Mouse (Mus musculus) thymus, adult 2 months (tissue): ENCODE measurements around the gene Commd3. TPM values are rescaled to one million over a fixed set of nuclear protein-coding genes. Genes with fewer than 3 reads are reported as not detected.

Experiments
- DNase-seq: peaks from one replicate; pipeline ENCODE4 v3.0.0; 2021
- H3K27ac ChIP-seq: fragments of 200-500 bp; 2 replicates; pipeline ENCODE4 v1.5.1; 2012; ENCODE audit warnings: low read length, control low read depth; ENCODE audit not compliant: control insufficient read depth, insufficient read depth
- H3K27me3 ChIP-seq: fragments of 200-500 bp; 2 replicates; pipeline ENCODE4 v1.6.1; 2012; ENCODE audit warnings: mild to moderate bottlenecking, low read length, moderate library complexity, mixed read lengths; ENCODE audit not compliant: control insufficient read depth, insufficient read depth
- H3K36me3 ChIP-seq: fragments of 200-500 bp; 2 replicates; pipeline ENCODE4 v1.6.1; 2012; ENCODE audit warnings: mild to moderate bottlenecking, low read length, moderate library complexity; ENCODE audit not compliant: control insufficient read depth, insufficient read depth
- H3K4me1 ChIP-seq: fragments of 200-500 bp; replicated peaks from 2 replicates; pipeline ENCODE4 v1.6.1; 2012; ENCODE audit warnings: low read length; ENCODE audit not compliant: control insufficient read depth, insufficient read depth
- H3K4me3 ChIP-seq: fragments of 200-500 bp; 2 replicates; pipeline ENCODE4 v1.5.1; 2012; ENCODE audit warnings: mild to moderate bottlenecking, low read length, control low read depth, moderate library complexity; ENCODE audit not compliant: control insufficient read depth, insufficient read depth
- CTCF ChIP-seq: fragments of 200-500 bp; IDR thresholded peaks from 2 replicates; pipeline ENCODE4 v1.5.1; 2012; ENCODE audit warnings: mild to moderate bottlenecking, control low read depth, low read length, moderate library complexity, borderline replicate concordance; ENCODE audit not compliant: control insufficient read depth, poor library complexity, insufficient read depth; ENCODE audit errors: extremely low read depth
- POLR2A ChIP-seq: fragments of 200-500 bp; IDR thresholded peaks from 2 replicates; pipeline ENCODE4 v1.6.1; 2012; ENCODE audit warnings: mild to moderate bottlenecking, low read length, control low read depth, moderate library complexity; ENCODE audit not compliant: control insufficient read depth, poor library complexity, insufficient read depth; ENCODE audit errors: extremely low read depth
- WGBS: fragments of 180-500 bp; shearing (Covaris S2); methylation state at CpG from one replicate; pipeline ENCODE4 v1.1.7; 2018; 5-methylcytosine and 5-hydroxymethylcytosine counted together
- polyA plus RNA-seq: library from polyadenylated mRNA; depleted of rRNA; stranded (reverse); fragments of >200 nt; gene quantifications from 2 replicates; pipeline ENCODE4 v1.2.3, GENCODE M21; 2012

Gene Commd3
- polyA plus RNA-seq, 1 experiment = 57.8 TPM

DNA sequence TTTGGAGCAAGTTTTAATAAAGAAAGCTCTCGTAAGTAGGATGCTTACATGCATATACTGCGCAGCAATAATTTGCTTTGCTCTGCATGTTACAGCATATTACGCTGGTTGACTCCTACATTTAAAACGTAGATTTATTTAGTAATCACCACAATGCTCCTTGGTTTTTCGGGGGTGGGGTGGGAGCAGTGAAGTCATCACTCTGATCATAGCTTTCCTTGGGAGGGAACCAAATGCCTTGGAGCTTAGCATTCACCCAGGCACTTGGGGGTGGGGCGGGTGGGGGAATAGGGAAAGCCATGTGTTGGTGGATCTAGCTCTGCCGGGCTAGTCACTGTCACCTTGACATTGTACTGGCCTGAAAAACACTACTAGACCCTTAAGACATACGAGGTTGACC, 23.0 kb downstream of the Commd3 start:
- 16% methylated on average over 8 of the region's 8 CpGs for WGBS
- Histone ChIP-seq H3K4me3 (no peak overlapping the region), H3K27me3 (peaks cover 32% of the 10 kb centered on the region), H3K27ac (no peak overlapping the region), H3K36me3 (no peaks in the 10 kb centered on the region), H3K4me1 (peaks cover 13% of the 10 kb centered on the region)
- no peak for DNase-seq
- TF ChIP-seq POLR2A = no peak

- Histone ChIP-seq H3K36me3 (no peaks in the 10 kb centered on the region), H3K27ac (no peak overlapping the region), H3K27me3 (peaks cover 28% of the 10 kb centered on the region), H3K4me1 (peaks cover 10% of the 10 kb centered on the region; the same call in 1 of the 2 replicates), H3K4me3 (no peak overlapping the region)
- WGBS = 21% methylated on average over 7 of the region's 7 CpGs
- no peak for DNase-seq
- no peak for TF ChIP-seq POLR2A
- TF ChIP-seq CTCF = no peak
Observed at GRCm38 (mm10) chr2:18695629-18696150, 23.5 kb downstream of the Commd3 start.

GRCm38 (mm10) chr2:18697591-18698244, 25.5 kb downstream of the Commd3 start:
- no peak for TF ChIP-seq POLR2A
- no peak for TF ChIP-seq CTCF
- Histone ChIP-seq H3K27me3 (peaks cover 27% of the 10 kb centered on the region), H3K27ac (no peak overlapping the region), H3K4me3 (no peak overlapping the region), H3K4me1 (peaks cover 10% of the 10 kb centered on the region; the same call in 1 of the 2 replicates), H3K36me3 (no peaks in the 10 kb centered on the region)
- 11% methylated on average over 4 of the region's 4 CpGs for WGBS
- DNase-seq = no peak

DNA sequence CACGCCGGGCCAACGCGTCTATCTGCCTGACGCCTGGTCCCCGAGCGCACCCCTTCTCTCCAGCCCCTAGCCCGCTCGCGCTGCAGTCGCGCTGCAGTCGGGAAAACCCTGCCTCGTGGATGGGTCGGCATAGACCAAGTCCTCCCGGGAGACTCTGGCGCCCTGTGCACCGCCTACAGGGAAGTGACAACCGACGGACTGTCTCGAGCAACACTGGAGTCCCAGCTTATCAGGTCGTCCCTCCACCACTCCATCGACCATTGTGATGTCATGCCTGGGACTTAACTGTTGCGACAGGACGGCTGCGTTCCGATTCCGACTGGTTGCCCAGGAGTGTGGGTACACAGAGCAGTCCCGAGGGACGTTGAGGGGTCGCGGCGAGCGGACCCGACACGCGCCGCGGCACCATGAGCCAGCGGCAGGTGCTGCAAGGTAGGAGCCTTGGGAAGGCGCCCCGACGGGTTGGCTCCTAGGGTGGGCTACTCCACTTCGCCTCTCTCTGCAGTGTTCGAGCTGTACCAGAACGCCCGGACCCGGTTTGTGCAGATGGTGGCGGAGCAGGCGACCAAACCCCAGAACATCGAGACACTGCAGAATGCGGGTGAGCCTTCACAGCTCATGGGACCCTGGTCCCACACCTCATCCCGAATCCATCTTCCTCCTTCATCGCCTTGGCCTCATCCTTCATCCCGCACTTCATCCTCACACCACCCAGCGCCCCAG, 26.6 kb downstream of the Commd3 start:
- 5% methylated on average over 56 of the region's 56 CpGs for WGBS
- Histone ChIP-seq H3K27ac (no peak overlapping the region), H3K4me1 (peaks cover 10% of the 10 kb centered on the region; the same call in 1 of the 2 replicates), H3K36me3 (no peaks in the 10 kb centered on the region), H3K27me3 (peaks cover 27% of the 10 kb centered on the region; the same call in 1 of the 2 replicates), H3K4me3 (no peak overlapping the region)
- TF ChIP-seq CTCF (no peak), POLR2A (no peak)
- no peak for DNase-seq

GRCm38 (mm10) chr2:18699401-18699990, 27.3 kb downstream of the Commd3 start:
- TF ChIP-seq POLR2A = no peak
- no peak for TF ChIP-seq CTCF
- no peak overlapping the region for H3K4me3 ChIP-seq
- 6% methylated on average over 11 of the region's 11 CpGs for WGBS
- no peak for DNase-seq
- peaks cover 6% of the 10 kb centered on the region; the same call in 1 of the 2 replicates for H3K4me1 ChIP-seq
- H3K27ac ChIP-seq = no peak overlapping the region
- peaks cover 22% of the 10 kb centered on the region; the same call in 1 of the 2 replicates for H3K27me3 ChIP-seq
- no peaks in the 10 kb centered on the region for H3K36me3 ChIP-seq

GRCm38 (mm10) chr2:18710356-18710755, 38.2 kb downstream of the Commd3 start:
- Histone ChIP-seq H3K27ac (no peak overlapping the region), H3K27me3 (no peaks in the 10 kb centered on the region), H3K36me3 (no peaks in the 10 kb centered on the region), H3K4me1 (no peaks in the 10 kb centered on the region), H3K4me3 (no peak overlapping the region)
- no peak for DNase-seq
- no peak for TF ChIP-seq CTCF
- TF ChIP-seq POLR2A = no peak
- WGBS = 52% methylated on average over 3 of the region's 3 CpGs
